ENCODE assay signal across 8 mouse cellular contexts in genomic region chr13:47104856-47105541, GRCm38 (mm10). TPM values are rescaled to one million over a fixed set of nuclear protein-coding genes. Genes with fewer than 3 reads are reported as not detected.
A peak's percentile ranks its signal among the peaks of the same experiment; 100 is the strongest.
DNase-seq lines count a peak whose midpoint lies in the region; ATAC-seq and TF ChIP-seq lines count a peak whose summit lies in the region.

No protein-coding gene starts in this region.

- peaks cover 8% of the 10 kb centered on the region for H3K4me1 ChIP-seq in thymus, adult 2 months (replicated peaks; ENCODE audit: control insufficient read depth, insufficient read depth, low read length)
- peaks cover 7% of the 10 kb centered on the region for H3K4me1 ChIP-seq in heart, adult 2 months (ENCODE audit: control insufficient read depth, insufficient read depth, low read length)
- H3K4me1 ChIP-seq in kidney, embryonic 14.5 days (ENCODE audit: control insufficient read depth, insufficient read depth, low read length), result peaks cover 19% of the 10 kb centered on the region

- no peak for TF ChIP-seq EP300 in heart, adult 2 months (IDR thresholded peaks at IDR 0.05; ENCODE audit: insufficient read depth, low read depth, low read length)

- peak overlapping the region; percentile 78 for H3K4me2 ChIP-seq in kidney, embryonic 14.5 days (replicated peaks; ENCODE audit: low read depth, low read length)

- peak; percentile 22 for DNase-seq in thymus, adult 2 months
- no peak for DNase-seq in thymus, adult 18-20 months
- DNase-seq in cerebellum, adult 9-11 months, result peak; percentile 26
- peak; percentile 30 to 34 for DNase-seq in heart, adult 2 months
- peak; percentile 45 for DNase-seq in lung, postnatal 10 days
- peak; percentile 49 for DNase-seq in right cerebral cortex, postnatal 4 days
- DNase-seq in gastrocnemius, adult 8-10 months (ENCODE audit: low spot score in 2 of 2), result no peak

- no peaks in the 10 kb centered on the region; the same call in 1 of the 2 replicates for H3K79me2 ChIP-seq in heart, adult 2 months (replicated peaks; ENCODE audit: control insufficient read depth, insufficient read depth, low read length)

- H3K9me3 ChIP-seq in kidney, embryonic 14.5 days (ENCODE audit: control insufficient read depth, low read length), result no peaks in the 10 kb centered on the region

- TF ChIP-seq CTCF in thymus, adult 2 months (IDR thresholded peaks at IDR 0.05; ENCODE audit: borderline replicate concordance, control insufficient read depth, extremely low read depth, insufficient read depth, low read length, poor library complexity), result no peak
- TF ChIP-seq CTCF in heart, adult 2 months (IDR thresholded peaks at IDR 0.05), result no peak

- H3K27ac ChIP-seq in thymus, adult 2 months (ENCODE audit: control insufficient read depth, insufficient read depth, low read length), result peak overlapping the region; percentile 79
- peak overlapping the region; percentile 96 for H3K27ac ChIP-seq in heart, adult 2 months
- H3K27ac ChIP-seq in kidney, embryonic 14.5 days (ENCODE audit: low read depth, low read length), result peak overlapping the region; percentile 100

- under 1% methylated on average over 25 of the region's 25 CpGs for WGBS in thymus, adult 2 months
- WGBS in heart, adult 2 months, result 2% methylated on average over 25 of the region's 25 CpGs
- under 1% methylated on average over 25 of the region's 25 CpGs for WGBS in kidney, embryonic 14.5 days

- TF ChIP-seq POLR2A in thymus, adult 2 months (IDR thresholded peaks at IDR 0.05; ENCODE audit: control insufficient read depth, extremely low read depth, insufficient read depth, low read length, poor library complexity), result no peak
- no peak for TF ChIP-seq POLR2A in heart, adult 2 months (IDR thresholded peaks at IDR 0.05; ENCODE audit: insufficient read depth, low read depth, low read length)

- ATAC-seq in kidney, embryonic 14.5 days (ENCODE audit: low FRiP score, low TSS enrichment), result no peak

- H3K4me3 ChIP-seq in thymus, adult 2 months (ENCODE audit: control insufficient read depth, insufficient read depth, low read length), result peak overlapping the region; percentile 89
- H3K4me3 ChIP-seq in heart, adult 2 months, result peak overlapping the region; percentile 92
- peak overlapping the region; percentile 94 for H3K4me3 ChIP-seq in kidney, embryonic 14.5 days (ENCODE audit: low read length)

- peak overlapping the region; percentile 98 for H3K9ac ChIP-seq in heart, adult 2 months (ENCODE audit: low read depth, low read length)
- H3K9ac ChIP-seq in kidney, embryonic 14.5 days (ENCODE audit: low read depth, low read length), result peak overlapping the region; percentile 99

- peaks cover 16% of the 10 kb centered on the region for H3K36me3 ChIP-seq in thymus, adult 2 months (ENCODE audit: control insufficient read depth, insufficient read depth, low read length)
- peaks cover 7% of the 10 kb centered on the region; the same call in 1 of the 2 replicates for H3K36me3 ChIP-seq in heart, adult 2 months (ENCODE audit: control insufficient read depth, insufficient read depth, low read length)
- peaks cover 21% of the 10 kb centered on the region for H3K36me3 ChIP-seq in kidney, embryonic 14.5 days (ENCODE audit: control insufficient read depth, insufficient read depth, low read length)

- intact Hi-C loops in heart, adult 2 months (cut with DNase I), result no loop called here

- no peaks in the 10 kb centered on the region for H3K27me3 ChIP-seq in thymus, adult 2 months (ENCODE audit: control insufficient read depth, insufficient read depth, low read length)
- H3K27me3 ChIP-seq in heart, adult 2 months (ENCODE audit: control insufficient read depth, insufficient read depth, low read length), result no peaks in the 10 kb centered on the region
- no peaks in the 10 kb centered on the region for H3K27me3 ChIP-seq in kidney, embryonic 14.5 days (ENCODE audit: control insufficient read depth, insufficient read depth, low read length)

RNA-seq across cellular contexts. Expression of gene Dek, which starts 1.0 kb away (rescaled TPM):
- 50.4 and 109 TPM in 2 replicates for polyA plus RNA-seq in thymus, adult 2 months (2012; rRNA removed)
- total RNA-seq in heart, adult 2 months (2021), result 10 to 100 TPM; 32.1 to 32.6 TPM
- polyA plus RNA-seq in heart, adult 2 months (2012; rRNA removed), result 7.4 and 8.9 TPM in 2 replicates
- polyA plus RNA-seq in kidney, embryonic 14.5 days (2014; fragmentation: Nextera tagmentation; extraction: Ambion mirVana), result 276 and 313 TPM in 2 replicates
- total RNA-seq in gastrocnemius, adult 8-10 months (2022), result 10 to 100 TPM; 30.6 to 39.9 (median 36.6) TPM

RNA-seq across cellular contexts. Expression of gene Rnf144b, which starts 17.5 kb away (rescaled TPM):
- 5.1 and 5.4 TPM in 2 replicates for polyA plus RNA-seq in thymus, adult 2 months (2012; rRNA removed)
- 10 to 100 TPM; 18.1 to 31.0 TPM for total RNA-seq in heart, adult 2 months (2021)
- polyA plus RNA-seq in heart, adult 2 months (2012; rRNA removed), result 8.0 and 12.2 TPM in 2 replicates
- polyA plus RNA-seq in kidney, embryonic 14.5 days (2014; fragmentation: Nextera tagmentation; extraction: Ambion mirVana), result 0.90 and 0.95 TPM in 2 replicates
- 10 to 100 TPM; 21.9 to 28.1 (median 22.9) TPM for total RNA-seq in gastrocnemius, adult 8-10 months (2022)

Comparison
In these comparisons a context has a peak if more than half of its experiments do, and no peak if none do; other contexts are left out.
1. DNase-seq: peak in thymus, adult 2 months (single experiment), cerebellum, adult 9-11 months (single experiment), heart, adult 2 months (2 of 2), lung, postnatal 10 days (single experiment) and right cerebral cortex, postnatal 4 days (single experiment); none in thymus, adult 18-20 months (0 of 2) and gastrocnemius, adult 8-10 months (0 of 2).
2. Peak in every context shown above with its lines, with median percentiles within 50 percentile points of each other: H3K27ac ChIP-seq and H3K4me3 ChIP-seq.